Mouse (Mus musculus) forebrain, embryonic 13.5 days (tissue): ENCODE measurements around the gene Smad3. TPM values are rescaled to one million over a fixed set of nuclear protein-coding genes. Genes with fewer than 3 reads are reported as not detected.

ENCODE experiments used
- ATAC-seq: fragments of 200-750 bp; cut with Nextera tagmentation; 2 replicates; pipeline ENCODE4 v1.8.0; 2017
- H3K27ac ChIP-seq: fragments of 300-500 bp; sonication (generic); 2 replicates; pipeline ENCODE4 v1.5.1; 2015; ENCODE audit warnings: inconsistent platforms, mild to moderate bottlenecking, moderate library complexity
- H3K27me3 ChIP-seq: fragments of 300-500 bp; sonication (generic); 2 replicates; pipeline ENCODE4 v1.6.1; 2015; ENCODE audit warnings: mild to moderate bottlenecking, inconsistent platforms
- H3K36me3 ChIP-seq: fragments of 300-500 bp; sonication (generic); 2 replicates; pipeline ENCODE4 v1.6.1; 2015; ENCODE audit warnings: mild to moderate bottlenecking, inconsistent platforms; ENCODE audit not compliant: poor library complexity, severe bottlenecking
- H3K4me1 ChIP-seq: fragments of 300-500 bp; sonication (generic); 2 replicates; pipeline ENCODE4 v1.6.1; 2015; ENCODE audit warnings: inconsistent platforms
- H3K4me2 ChIP-seq: fragments of 300-500 bp; sonication (generic); 2 replicates; pipeline ENCODE4 v1.6.1; 2015; ENCODE audit warnings: inconsistent platforms, mild to moderate bottlenecking, moderate library complexity
- H3K4me3 ChIP-seq: fragments of 300-500 bp; sonication (generic); 2 replicates; pipeline ENCODE4 v1.5.1; 2015; ENCODE audit warnings: mild to moderate bottlenecking, inconsistent platforms
- H3K9ac ChIP-seq: fragments of 300-500 bp; sonication (generic); 2 replicates; pipeline ENCODE4 v1.6.1; 2015; ENCODE audit warnings: mild to moderate bottlenecking, inconsistent platforms
- H3K9me3 ChIP-seq: fragments of 300-500 bp; sonication (generic); replicated peaks from 2 replicates; pipeline ENCODE4 v1.6.1; 2016; ENCODE audit warnings: inconsistent platforms
- WGBS: fragments of 180-500 bp; shearing (Covaris S2); methylation state at CpG from one replicate; pipeline ENCODE4 v1.1.7; 2015; 5-methylcytosine and 5-hydroxymethylcytosine counted together
- polyA plus RNA-seq: library from polyadenylated mRNA; unstranded; fragments of >200 nt; fragmentation: Nextera tagmentation; extraction: Ambion mirVana; gene quantifications from 2 replicates; pipeline ENCODE4 v1.2.1, GENCODE M21; 2015

The Smad3 gene
- polyA plus RNA-seq, 1 experiment from 2014 or later, result 9.9 TPM

DNA sequence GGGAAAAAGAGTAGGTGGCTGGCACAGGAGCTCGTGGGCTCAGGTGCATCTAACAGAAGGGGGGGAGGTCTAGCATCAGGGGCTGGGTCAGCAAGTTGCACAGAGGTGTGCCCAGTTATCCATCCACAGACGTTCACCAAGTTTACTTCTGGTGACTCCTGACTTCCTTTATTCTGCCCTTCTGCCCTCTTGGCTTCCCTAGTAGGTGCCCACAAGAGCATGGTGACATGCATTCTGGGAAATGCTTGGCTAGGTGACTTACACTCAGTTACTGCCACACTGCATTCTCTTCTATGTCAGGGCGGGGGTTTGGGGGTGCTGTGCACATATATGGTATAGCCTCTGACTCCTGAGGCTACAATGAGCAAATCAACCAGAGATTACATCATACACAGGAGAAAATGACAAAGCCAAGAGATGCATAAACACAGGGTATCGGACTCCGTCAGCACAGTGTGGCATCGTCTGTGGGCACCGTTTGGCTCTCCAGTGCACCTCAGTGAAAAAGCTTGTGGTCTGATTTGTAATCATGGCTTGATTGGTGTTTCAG lies 54.5 kb downstream of the Smad3 start:
- no peak overlapping the region for H3K4me3 ChIP-seq
- H3K9ac ChIP-seq, result no peak overlapping the region
- no peaks in the 10 kb centered on the region for H3K27me3 ChIP-seq
- H3K27ac ChIP-seq, result no peak overlapping the region
- no peak for ATAC-seq
- H3K4me1 ChIP-seq, result peaks cover 19% of the 10 kb centered on the region
- H3K36me3 ChIP-seq, result no peaks in the 10 kb centered on the region
- no peaks in the 10 kb centered on the region for H3K9me3 ChIP-seq
- 94% methylated on average over 7 of the region's 7 CpGs for WGBS
- H3K4me2 ChIP-seq, result no peak overlapping the region

- no peak for ATAC-seq
- 78% methylated on average over 16 of the region's 16 CpGs for WGBS
- H3K4me1 ChIP-seq, result peaks cover 26% of the 10 kb centered on the region
Observed at GRCm38 (mm10) chr9:63702502-63703013, 55.2 kb downstream of the Smad3 start.

GRCm38 (mm10) chr9:63701957-63702309 lies 55.9 kb downstream of the Smad3 start:
- Histone ChIP-seq H3K27me3 (no peaks in the 10 kb centered on the region), H3K4me2 (no peak overlapping the region), H3K9me3 (no peaks in the 10 kb centered on the region), H3K9ac (no peak overlapping the region), H3K27ac (no peak overlapping the region), H3K36me3 (no peaks in the 10 kb centered on the region), H3K4me1 (peaks cover 31% of the 10 kb centered on the region), H3K4me3 (no peak overlapping the region)
- 92% methylated on average over 4 of the region's 4 CpGs for WGBS
- ATAC-seq, result no peak

More at GRCm38 (mm10) chr9:63702502-63703013, 55.2 kb downstream of the Smad3 start:
- Histone ChIP-seq H3K4me2 (no peak overlapping the region), H3K4me3 (no peak overlapping the region), H3K27me3 (no peaks in the 10 kb centered on the region), H3K9me3 (no peaks in the 10 kb centered on the region), H3K36me3 (no peaks in the 10 kb centered on the region), H3K27ac (no peak overlapping the region), H3K9ac (no peak overlapping the region)

- no peak overlapping the region for H3K4me2 ChIP-seq
- ATAC-seq, result no peak
- no peak overlapping the region for H3K4me3 ChIP-seq
- no peaks in the 10 kb centered on the region for H3K36me3 ChIP-seq
- H3K9me3 ChIP-seq, result no peaks in the 10 kb centered on the region
- no peak overlapping the region for H3K27ac ChIP-seq
- no peaks in the 10 kb centered on the region for H3K27me3 ChIP-seq
- WGBS, result 85% methylated on average over 10 of the region's 10 CpGs
- H3K9ac ChIP-seq, result no peak overlapping the region
- H3K4me1 ChIP-seq, result peaks cover 31% of the 10 kb centered on the region
Observed at GRCm38 (mm10) chr9:63701258-63701956, 56.4 kb downstream of the Smad3 start.

DNA sequence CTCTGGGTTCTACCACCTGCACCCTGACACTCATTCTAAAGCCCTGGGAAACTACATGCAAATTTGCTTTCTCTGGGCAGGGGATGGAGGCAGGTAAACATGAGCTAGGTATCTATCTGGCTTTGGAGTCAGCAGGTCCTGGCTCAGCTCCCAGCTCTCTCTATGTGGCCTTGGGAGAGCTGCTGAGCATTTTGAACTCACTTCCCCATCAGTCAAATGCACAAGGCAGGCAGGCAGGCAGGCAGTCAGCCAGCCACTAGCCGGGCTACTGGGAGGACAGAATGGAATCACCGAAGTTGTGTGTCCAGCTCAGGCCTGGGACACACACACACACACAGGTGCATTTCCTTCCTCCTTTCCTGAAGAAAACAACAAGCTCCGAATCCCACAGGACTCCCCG lies 58.6 kb downstream of the Smad3 start:
- H3K4me1 ChIP-seq, result peaks cover 19% of the 10 kb centered on the region
- no peaks in the 10 kb centered on the region for H3K36me3 ChIP-seq
- 82% methylated on average over 4 of the region's 4 CpGs for WGBS
- H3K27ac ChIP-seq, result no peak overlapping the region
- no peak overlapping the region for H3K4me3 ChIP-seq
- H3K9me3 ChIP-seq, result no peaks in the 10 kb centered on the region
- H3K9ac ChIP-seq, result no peak overlapping the region
- no peaks in the 10 kb centered on the region for H3K27me3 ChIP-seq
- no peak overlapping the region for H3K4me2 ChIP-seq
- no peak for ATAC-seq

DNA sequence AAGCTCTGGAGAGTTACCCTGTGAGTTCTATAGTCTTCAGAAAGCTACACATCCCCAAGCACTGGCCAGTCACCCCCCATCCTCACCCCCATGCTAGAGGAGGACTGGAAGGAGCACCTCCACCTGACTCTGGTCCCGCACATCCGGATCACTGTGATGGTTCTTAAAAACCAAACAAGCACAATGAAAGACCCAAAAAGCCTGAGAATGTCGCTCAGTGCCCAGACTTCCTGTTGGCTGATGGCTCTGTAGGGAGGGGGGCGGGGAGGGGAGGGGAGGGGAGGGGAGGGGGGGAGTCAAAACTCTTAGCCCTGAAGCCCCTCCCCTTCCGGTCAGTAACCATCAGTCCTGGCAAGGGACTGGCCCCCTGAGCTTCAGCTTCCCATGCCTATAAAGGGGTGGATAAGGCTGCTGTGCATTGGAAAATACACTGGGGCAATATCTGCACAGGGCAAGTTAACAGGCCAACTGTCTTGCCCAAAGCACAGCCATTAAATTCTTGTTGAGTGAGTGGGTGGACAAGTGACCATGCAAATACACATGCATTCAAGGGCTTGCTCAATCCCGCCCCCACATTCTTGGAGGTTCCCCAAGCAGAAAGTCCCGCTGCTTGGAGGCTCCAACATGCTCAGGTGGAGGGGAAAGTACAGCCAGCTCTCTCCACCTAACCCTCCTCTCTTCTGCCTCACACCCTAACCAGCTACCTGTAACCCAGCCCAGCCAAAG lies 59.3 kb downstream of the Smad3 start:
- no peaks in the 10 kb centered on the region for H3K9me3 ChIP-seq
- H3K27me3 ChIP-seq, result no peaks in the 10 kb centered on the region
- H3K4me1 ChIP-seq, result peaks cover 19% of the 10 kb centered on the region
- H3K9ac ChIP-seq, result no peak overlapping the region
- no peak overlapping the region for H3K4me2 ChIP-seq
- H3K36me3 ChIP-seq, result no peaks in the 10 kb centered on the region
- no peak overlapping the region for H3K4me3 ChIP-seq
- 78% methylated on average over 5 of the region's 7 CpGs for WGBS
- H3K27ac ChIP-seq, result no peak overlapping the region
- no peak for ATAC-seq

GRCm38 (mm10) chr9:63697606-63698005 lies 60.2 kb downstream of the Smad3 start:
- Histone ChIP-seq H3K4me1 (peaks cover 19% of the 10 kb centered on the region), H3K4me3 (no peak overlapping the region), H3K27me3 (no peaks in the 10 kb centered on the region), H3K27ac (no peak overlapping the region), H3K36me3 (no peaks in the 10 kb centered on the region), H3K9me3 (no peaks in the 10 kb centered on the region), H3K4me2 (no peak overlapping the region), H3K9ac (no peak overlapping the region)
- WGBS, result 47% methylated on average over 5 of the region's 5 CpGs
- ATAC-seq, result no peak

DNA sequence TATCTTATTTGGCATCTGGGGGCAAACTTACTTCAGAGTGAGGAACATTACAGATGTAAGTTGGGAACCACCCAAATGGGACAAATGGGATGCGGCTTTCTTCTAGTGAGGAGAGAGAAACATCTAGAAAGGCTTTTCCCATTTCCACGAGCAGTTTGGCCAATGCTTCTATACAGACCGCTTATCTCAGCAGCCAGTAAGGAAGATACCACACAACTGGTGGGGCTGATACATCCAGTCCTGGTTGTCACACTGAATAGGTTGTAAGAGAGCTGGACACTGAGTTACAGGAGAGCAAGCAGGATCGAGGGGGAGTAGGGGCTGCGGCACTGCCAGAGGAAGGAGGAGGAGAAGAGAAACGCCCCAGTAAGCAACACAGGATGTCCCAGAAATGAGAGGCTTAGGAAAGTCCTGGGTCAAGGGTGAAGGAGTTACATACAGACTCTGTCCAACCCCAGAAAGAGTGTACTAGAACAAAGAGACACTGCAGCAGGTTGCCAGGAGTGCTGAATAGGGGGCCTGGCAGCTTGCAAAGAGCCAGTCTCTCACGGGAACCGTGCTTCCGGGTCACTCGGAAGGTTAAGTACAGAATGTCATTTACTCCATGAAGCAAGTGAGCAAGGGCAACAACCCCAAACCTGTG lies 61.2 kb downstream of the Smad3 start:
- H3K27ac ChIP-seq, result no peak overlapping the region
- H3K9me3 ChIP-seq, result no peaks in the 10 kb centered on the region
- H3K4me2 ChIP-seq, result no peak overlapping the region
- no peak overlapping the region for H3K9ac ChIP-seq
- 31% methylated on average over 10 of the region's 10 CpGs for WGBS
- no peaks in the 10 kb centered on the region for H3K36me3 ChIP-seq
- no peaks in the 10 kb centered on the region for H3K27me3 ChIP-seq
- H3K4me1 ChIP-seq, result peaks cover 19% of the 10 kb centered on the region
- ATAC-seq, result no peak
- no peak overlapping the region for H3K4me3 ChIP-seq

DNA sequence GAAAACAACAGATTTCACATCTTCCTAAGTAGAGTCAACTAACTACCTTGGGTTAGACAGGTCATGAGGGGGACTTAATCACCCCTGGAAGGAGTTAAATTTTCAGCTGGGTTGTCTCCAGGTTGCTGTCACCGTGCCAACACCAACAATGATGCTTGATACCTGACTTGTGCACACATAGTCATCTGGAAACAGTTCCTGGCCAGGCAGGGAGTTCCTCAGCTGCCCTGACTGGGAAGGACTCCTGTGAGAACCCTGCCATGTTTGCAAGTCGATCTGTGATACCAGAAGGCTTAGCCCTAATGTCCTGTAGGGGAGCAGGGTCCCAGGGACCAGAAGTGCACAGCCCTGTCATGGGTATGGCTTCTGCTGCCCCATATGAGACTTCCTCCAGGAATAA lies 65.8 kb downstream of the Smad3 start:
- 86% methylated on average over 2 of the region's 2 CpGs for WGBS
- Histone ChIP-seq H3K4me2 (no peak overlapping the region), H3K9ac (no peak overlapping the region), H3K9me3 (no peaks in the 10 kb centered on the region), H3K27me3 (no peaks in the 10 kb centered on the region), H3K27ac (no peak overlapping the region), H3K4me1 (peaks cover 7% of the 10 kb centered on the region), H3K36me3 (0 out of 2 replicates have a peak, but pooled peaks cover 3% of the 10 kb centered on the region), H3K4me3 (no peak overlapping the region)
- ATAC-seq, result no peak

DNA sequence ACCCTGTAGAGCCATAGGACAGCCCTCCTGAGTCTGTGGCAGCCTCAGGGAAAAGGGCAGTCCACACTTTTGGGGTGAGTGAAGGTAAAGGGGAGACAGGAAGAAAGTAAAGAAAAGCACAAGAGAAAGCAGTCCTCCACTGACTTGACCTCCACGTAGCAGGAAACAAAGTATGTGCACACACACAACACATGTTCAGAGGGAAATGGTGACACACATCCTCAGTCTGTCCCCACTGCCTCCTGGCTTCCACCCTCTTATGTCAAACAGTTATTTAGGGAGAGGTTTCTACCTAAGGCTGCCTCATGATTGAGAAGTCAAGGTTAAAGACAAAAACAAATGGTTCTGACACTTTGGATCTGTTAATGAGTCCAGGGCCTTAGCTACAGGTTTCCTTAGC lies 67.3 kb downstream of the Smad3 start:
- WGBS, result 97% methylated on average over 1 of the region's 1 CpGs
- H3K9ac ChIP-seq, result no peak overlapping the region
- H3K4me1 ChIP-seq, result no peaks in the 10 kb centered on the region
- H3K27me3 ChIP-seq, result no peaks in the 10 kb centered on the region
- ATAC-seq, result no peak
- H3K36me3 ChIP-seq, result 0 out of 2 replicates have a peak, but pooled peaks cover 3% of the 10 kb centered on the region
- H3K9me3 ChIP-seq, result 0 out of 2 replicates have a peak, but pooled peaks cover 2% of the 10 kb centered on the region
- H3K27ac ChIP-seq, result no peak overlapping the region
- H3K4me3 ChIP-seq, result no peak overlapping the region
- H3K4me2 ChIP-seq, result no peak overlapping the region

GRCm38 (mm10) chr9:63687413-63688015 lies 70.3 kb downstream of the Smad3 start:
- Histone ChIP-seq H3K9ac (no peak overlapping the region), H3K27ac (no peak overlapping the region), H3K4me3 (no peak overlapping the region), H3K27me3 (no peaks in the 10 kb centered on the region), H3K4me1 (no peaks in the 10 kb centered on the region), H3K36me3 (0 out of 2 replicates have a peak, but pooled peaks cover 3% of the 10 kb centered on the region), H3K9me3 (0 out of 2 replicates have a peak, but pooled peaks cover 2% of the 10 kb centered on the region), H3K4me2 (no peak overlapping the region)
- no peak for ATAC-seq
- 92% methylated on average over 7 of the region's 7 CpGs for WGBS
